Mouse (Mus musculus): ENCODE results near the gene Snrpb2. TPM values are rescaled to one million over a fixed set of nuclear protein-coding genes. Genes with fewer than 3 reads are reported as not detected.

Snrpb2 gene
- polyA plus RNA-seq, 1 experiment from 2014 or later, result 73.6 TPM

DNA sequence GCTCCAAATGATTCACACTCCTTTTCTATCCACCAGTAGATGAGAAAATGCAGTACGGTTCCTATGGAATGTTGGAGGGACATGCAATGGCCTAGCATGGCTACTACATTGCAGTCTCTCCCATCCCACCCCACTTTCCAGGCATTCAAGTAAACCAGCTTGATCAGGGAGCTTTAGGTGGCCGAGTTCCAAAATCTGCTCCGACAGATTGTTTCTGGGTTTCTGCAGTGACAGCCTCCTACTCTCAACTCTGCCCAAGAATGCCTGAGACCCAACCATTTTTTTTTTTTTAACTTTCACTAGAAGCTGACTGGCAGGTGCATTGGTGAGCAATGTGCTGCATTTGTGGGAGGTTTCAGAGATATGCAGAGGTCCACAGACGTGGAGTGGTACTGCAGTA lies 51.9 kb downstream of the Snrpb2 start:
- Histone ChIP-seq H3K27ac (replicated peaks) (no peak overlapping the region), H3K9ac (no peak overlapping the region), H3K4me2 (no peak overlapping the region), H3K9me3 (no peaks in the 10 kb centered on the region), H3K4me3 (no peak overlapping the region), H3K4me1 (replicated peaks) (peaks cover 4% of the 10 kb centered on the region; the same call in 1 of the 2 replicates), H3K27me3 (no peaks in the 10 kb centered on the region), H3K36me3 (no peaks in the 10 kb centered on the region)
- WGBS, result 83% methylated on average over 4 of the region's 4 CpGs
- ATAC-seq (ENCODE audit: low read depth), result no peak

DNA sequence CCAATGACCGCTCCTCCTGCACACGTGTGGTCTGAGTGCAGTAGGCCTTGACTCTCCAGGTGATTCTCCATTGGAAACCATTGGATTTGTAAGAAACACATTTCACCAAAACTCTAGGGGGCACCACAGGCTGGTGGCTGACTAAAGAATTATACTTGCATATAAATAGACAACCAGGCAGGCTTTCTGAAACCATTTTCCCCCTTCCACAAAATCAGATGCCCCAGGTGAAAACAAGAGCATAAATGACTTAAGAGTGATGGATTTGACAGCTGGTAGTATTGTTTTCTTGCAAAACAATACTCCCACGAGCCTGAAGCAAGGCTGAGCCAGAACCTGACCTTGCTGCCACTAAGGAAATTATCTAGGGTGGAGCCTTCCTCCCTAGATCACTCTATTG lies 54.6 kb downstream of the Snrpb2 start:
- H3K9me3 ChIP-seq, result no peaks in the 10 kb centered on the region
- H3K36me3 ChIP-seq, result no peaks in the 10 kb centered on the region
- 64% methylated on average over 3 of the region's 3 CpGs for WGBS
- no peak overlapping the region for H3K27ac ChIP-seq (replicated peaks)
- H3K4me3 ChIP-seq, result no peak overlapping the region
- no peaks in the 10 kb centered on the region for H3K27me3 ChIP-seq
- no peak for ATAC-seq (ENCODE audit: low read depth)
- H3K4me2 ChIP-seq, result no peak overlapping the region
- H3K9ac ChIP-seq, result no peak overlapping the region
- H3K4me1 ChIP-seq (replicated peaks), result peaks cover 4% of the 10 kb centered on the region; the same call in 1 of the 2 replicates

DNA sequence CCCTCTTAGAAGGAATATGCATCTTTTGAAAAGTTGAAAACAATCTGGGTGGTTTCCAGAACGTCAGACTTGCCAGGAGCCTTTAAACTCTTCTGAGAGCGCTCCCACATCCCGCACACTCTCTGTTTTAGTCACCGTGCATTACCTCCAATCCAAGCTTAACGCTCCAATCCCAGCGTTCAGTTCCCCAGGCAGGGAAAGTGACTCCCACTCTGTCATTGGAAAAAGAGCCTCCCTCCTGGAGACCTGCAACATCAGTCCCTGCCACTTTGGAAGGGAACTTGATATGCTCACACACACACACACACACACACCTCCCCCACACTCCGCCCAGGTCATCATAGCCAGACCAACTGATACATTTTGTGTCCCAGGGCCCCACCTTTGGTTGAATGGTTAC lies 55.4 kb downstream of the Snrpb2 start:
- Histone ChIP-seq H3K4me2 (no peak overlapping the region), H3K27ac (replicated peaks) (no peak overlapping the region), H3K4me3 (no peak overlapping the region), H3K9me3 (no peaks in the 10 kb centered on the region), H3K9ac (no peak overlapping the region), H3K27me3 (no peaks in the 10 kb centered on the region), H3K36me3 (no peaks in the 10 kb centered on the region), H3K4me1 (replicated peaks) (peaks cover 4% of the 10 kb centered on the region; the same call in 1 of the 2 replicates)
- 86% methylated on average over 7 of the region's 7 CpGs for WGBS
- ATAC-seq (ENCODE audit: low read depth), result no peak

Other genes with a start within 250 kb of the Snrpb2 start
- 4.1 and 4.3 TPM in 2 replicates for gene Kif16b, start 161.5 kb upstream of the Snrpb2 start, polyA plus RNA-seq (2015; fragmentation: Nextera tagmentation; extraction: Ambion mirVana)
- 0.84 and 2.4 TPM in 2 replicates for gene Otor, start 15.4 kb downstream of the Snrpb2 start, polyA plus RNA-seq (2015; fragmentation: Nextera tagmentation; extraction: Ambion mirVana)

Measured in neural tube, embryonic 13.5 days (tissue).